ENCODE assay signal across 8 mouse cellular contexts in genomic region chr16:23103038-23103745, GRCm38 (mm10). TPM values are rescaled to one million over a fixed set of nuclear protein-coding genes. Genes with fewer than 3 reads are reported as not detected.
A peak's percentile ranks its signal among the peaks of the same experiment; 100 is the strongest.
DNase-seq lines count a peak whose midpoint lies in the region; ATAC-seq and TF ChIP-seq lines count a peak whose summit lies in the region.

No protein-coding gene starts in this region.

- no peaks in the 10 kb centered on the region for H3K9me3 ChIP-seq in forebrain, embryonic 12.5 days
- H3K9me3 ChIP-seq in kidney, embryonic 16.5 days (ENCODE audit: low read length) = no peaks in the 10 kb centered on the region

- H3K4me2 ChIP-seq in forebrain, embryonic 12.5 days = peak overlapping the region; percentile 50
- H3K4me2 ChIP-seq in kidney, embryonic 16.5 days (replicated peaks; ENCODE audit: low read depth, low read length) = peak overlapping the region; percentile 67

- WGBS in kidney, adult 2 months = 31% methylated on average over 17 of the region's 17 CpGs
- 44% methylated on average over 17 of the region's 17 CpGs for WGBS in forebrain, embryonic 12.5 days
- 43% methylated on average over 17 of the region's 17 CpGs for WGBS in kidney, embryonic 16.5 days

- no peak for TF ChIP-seq CTCF in kidney, adult 2 months (conservative IDR thresholded peaks at IDR 0.05; ENCODE audit: insufficient read depth, insufficient read length, low read depth, low read length)

- H3K27ac ChIP-seq in kidney, adult 2 months (ENCODE audit: insufficient read depth, low read depth, low read length) = no peak overlapping the region
- H3K27ac ChIP-seq in forebrain, embryonic 12.5 days = no peak overlapping the region
- H3K27ac ChIP-seq in kidney, embryonic 16.5 days (ENCODE audit: low read length) = no peak overlapping the region

- ATAC-seq in forebrain, embryonic 12.5 days (ENCODE audit: low FRiP score) = no peak
- ATAC-seq in kidney, embryonic 16.5 days (ENCODE audit: low FRiP score, low TSS enrichment) = no peak

- no peaks in the 10 kb centered on the region for H3K27me3 ChIP-seq in kidney, adult 2 months (replicated peaks; ENCODE audit: control insufficient read depth, insufficient read depth, low read length)
- H3K27me3 ChIP-seq in forebrain, embryonic 12.5 days = peaks cover 17% of the 10 kb centered on the region
- no peaks in the 10 kb centered on the region for H3K27me3 ChIP-seq in kidney, embryonic 16.5 days (ENCODE audit: insufficient read depth, low read length)

- no peak overlapping the region for H3K9ac ChIP-seq in forebrain, embryonic 12.5 days
- peak overlapping the region; percentile 60 for H3K9ac ChIP-seq in kidney, embryonic 16.5 days (replicated peaks; ENCODE audit: low read length)

- peak overlapping the region; percentile 47; the same call in 1 of the 2 replicates for H3K4me3 ChIP-seq in kidney, adult 2 months (ENCODE audit: insufficient read depth, low read depth, low read length)
- peak overlapping the region; percentile 30 for H3K4me3 ChIP-seq in forebrain, embryonic 12.5 days (replicated peaks)
- H3K4me3 ChIP-seq in kidney, embryonic 16.5 days (ENCODE audit: low read length) = peak overlapping the region; percentile 46

- TF ChIP-seq POLR2A in kidney, adult 2 months (IDR thresholded peaks at IDR 0.05; ENCODE audit: low read depth, low read length) = no peak

- no peaks in the 10 kb centered on the region for H3K4me1 ChIP-seq in kidney, adult 2 months (ENCODE audit: control insufficient read depth, insufficient read depth, low read length)
- H3K4me1 ChIP-seq in forebrain, embryonic 12.5 days = peaks cover 21% of the 10 kb centered on the region
- H3K4me1 ChIP-seq in kidney, embryonic 16.5 days (ENCODE audit: insufficient read depth, low read length) = peaks cover 11% of the 10 kb centered on the region

- peak; percentile 31 for DNase-seq in kidney, adult 2 months
- DNase-seq in kidney, adult 9 months = no peak
- peak; percentile 39 for DNase-seq in naive thymus-derived CD4-positive, alpha-beta T cell, adult 2 months (ENCODE audit: low read depth)
- DNase-seq in yolk sac, embryonic 10.5 days (ENCODE audit: low spot score) = no peak
- no peak for DNase-seq in cerebellum, adult 9-11 months
- no peak for DNase-seq in right cerebral cortex, postnatal 25 days

- H3K36me3 ChIP-seq in kidney, adult 2 months (ENCODE audit: control insufficient read depth, insufficient read depth, low read length) = no peaks in the 10 kb centered on the region
- H3K36me3 ChIP-seq in forebrain, embryonic 12.5 days (replicated peaks) = no peaks in the 10 kb centered on the region
- no peaks in the 10 kb centered on the region for H3K36me3 ChIP-seq in kidney, embryonic 16.5 days (ENCODE audit: insufficient read depth, low read length)

RNA-seq across cellular contexts. Expression of gene Eif4a2, which starts 4.1 kb away (rescaled TPM):
- 111 and 143 TPM in 2 replicates for polyA plus RNA-seq in kidney, adult 2 months (2012; rRNA removed)
- polyA plus RNA-seq in forebrain, embryonic 12.5 days (2016; fragmentation: Nextera tagmentation; extraction: Ambion mirVana) = 221 and 223 TPM in 2 replicates
- polyA plus RNA-seq in kidney, embryonic 16.5 days (2015; fragmentation: Nextera tagmentation; extraction: Ambion mirVana) = 235 and 238 TPM in 2 replicates

RNA-seq across cellular contexts. Expression of gene Rfc4, which starts 24.3 kb away (rescaled TPM):
- 0.38 and 0.48 TPM in 2 replicates for polyA plus RNA-seq in kidney, adult 2 months (2012; rRNA removed)
- polyA plus RNA-seq in forebrain, embryonic 12.5 days (2016; fragmentation: Nextera tagmentation; extraction: Ambion mirVana) = 181 and 190 TPM in 2 replicates
- 117 and 120 TPM in 2 replicates for polyA plus RNA-seq in kidney, embryonic 16.5 days (2015; fragmentation: Nextera tagmentation; extraction: Ambion mirVana)

RNA-seq across cellular contexts. Expression of gene Adipoq, which starts 43.1 kb away (rescaled TPM):
- polyA plus RNA-seq in kidney, adult 2 months (2012; rRNA removed) = 68.9 and 86.8 TPM in 2 replicates
- polyA plus RNA-seq in forebrain, embryonic 12.5 days (2016; fragmentation: Nextera tagmentation; extraction: Ambion mirVana) = not detected in 2 replicates
- 0.21 TPM in 1 of 2 replicates, not detected in the other for polyA plus RNA-seq in kidney, embryonic 16.5 days (2015; fragmentation: Nextera tagmentation; extraction: Ambion mirVana)

RNA-seq across cellular contexts. Expression of gene Kng1, which starts 45.5 kb away (rescaled TPM):
- polyA plus RNA-seq in kidney, adult 2 months (2012; rRNA removed) = 0.41 and 0.43 TPM in 2 replicates
- not detected in 2 replicates for polyA plus RNA-seq in forebrain, embryonic 12.5 days (2016; fragmentation: Nextera tagmentation; extraction: Ambion mirVana)
- polyA plus RNA-seq in kidney, embryonic 16.5 days (2015; fragmentation: Nextera tagmentation; extraction: Ambion mirVana) = 2.4 and 3.6 TPM in 2 replicates

Comparison
In these comparisons a context has a peak if more than half of its experiments do, and no peak if none do; other contexts are left out.
1. DNase-seq: peak in kidney, adult 2 months (single experiment) and naive thymus-derived CD4-positive, alpha-beta T cell, adult 2 months (single experiment); none in kidney, adult 9 months (single experiment), yolk sac, embryonic 10.5 days (single experiment), cerebellum, adult 9-11 months (single experiment) and right cerebral cortex, postnatal 25 days (single experiment).
2. RNA of gene Rfc4, which starts 24.3 kb away (polyA plus RNA-seq): 181 to 190 TPM in forebrain, embryonic 12.5 days and 117 to 120 TPM in kidney, embryonic 16.5 days; 0.38 to 0.48 TPM in kidney, adult 2 months; every median in the first group is over 10 times any median in the second.
3. RNA of gene Adipoq, which starts 43.1 kb away (polyA plus RNA-seq): 68.9 to 86.8 TPM in kidney, adult 2 months; 0.21 TPM in kidney, embryonic 16.5 days and not detected in forebrain, embryonic 12.5 days; every median in the first group is over 10 times any median in the second.
4. Peak in every context shown above with its lines, with median percentiles within 50 percentile points of each other: H3K4me3 ChIP-seq.